Mouse (Mus musculus) brain, embryonic 14.5 days (tissue): ENCODE results near the gene Etv4.

ENCODE experiments used
- CTCF ChIP-seq: fragments of 200-500 bp; IDR thresholded peaks from 2 replicates; pipeline ENCODE4 v1.5.1; 2012; ENCODE audit warnings: inconsistent platforms, mild to moderate bottlenecking, moderate library complexity, borderline replicate concordance; ENCODE audit not compliant: insufficient read depth, insufficient read length; ENCODE audit errors: extremely low read depth
- POLR2A ChIP-seq: fragments of 200-500 bp; IDR thresholded peaks from 2 replicates; pipeline ENCODE4 v1.6.1; 2012; ENCODE audit warnings: mild to moderate bottlenecking, inconsistent platforms, borderline replicate concordance; ENCODE audit not compliant: poor library complexity, insufficient read depth, insufficient read length, severe bottlenecking; ENCODE audit errors: extremely low read depth

- no peak for TF ChIP-seq CTCF
- no peak for TF ChIP-seq POLR2A
Measured at GRCm38 (mm10) chr11:101783584-101783983, 1.6 kb downstream of the Etv4 start.
